Comparison of ENCODE assay signal across 18 mouse cellular contexts in genomic region chr1:138510566-138510965, GRCm38 (mm10).
DNase-seq lines count a peak whose midpoint lies in the region; ATAC-seq lines count a peak whose summit lies in the region.
"Had no signal": no experiment of that assay in that cellular context is flagged by ENCODE, and none has a peak within 500 bp of the region (broad histone marks: within the 10 kb centered on the region; RNA-seq: fewer than 3 reads in every experiment).

No protein-coding gene starts in this region.

- DNase-seq in adrenal gland, adult (ENCODE audit: inconsistent age in 2 of 2, low spot score in 1 of 2) = peak; percentile 39 to 89
- no peak for DNase-seq in adrenal gland, postnatal 4 days (ENCODE audit: low spot score in 2 of 2)
- peak; percentile 18 for DNase-seq in ovary, adult 18-20 months (ENCODE audit: low spot score)
- no peak for DNase-seq in ovary, postnatal 14 days (ENCODE audit: low spot score)
- no peak for DNase-seq in embryo, embryonic 11 days
- DNase-seq in left cerebral cortex, postnatal 36 days (ENCODE audit: low spot score in 2 of 2) = no peak
- no peak for DNase-seq in cerebellum, adult 9-10 months
- DNase-seq: cerebellum, postnatal 36 days; gastrocnemius, postnatal 25 days; right cerebral cortex, adult 18-20 months; thymus, adult 18-20 months had no signal

- ATAC-seq in liver, embryonic 16.5 days (ENCODE audit: low read depth) = peak; percentile 81

- H3K4me1 ChIP-seq in liver, embryonic 16.5 days (ENCODE audit: control insufficient read depth, low read depth, low read length) = no peaks in the 10 kb centered on the region; the same call in 1 of the 2 replicates

- intact Hi-C loops in left cerebral cortex, postnatal 36 days (cut with DNase I) = no loop called here

- no peaks in the 10 kb centered on the region; the same call in 1 of the 2 replicates for H3K36me3 ChIP-seq in liver, embryonic 16.5 days (ENCODE audit: control insufficient read depth, insufficient read depth)
- H3K36me3 ChIP-seq: embryonic facial prominence, embryonic 12.5 days; limb, embryonic 15.5 days; midbrain, embryonic 12.5 days; neural tube, embryonic 15.5 days had no signal

- no peaks in the 10 kb centered on the region for H3K9me3 ChIP-seq in liver, embryonic 16.5 days (replicated peaks; ENCODE audit: control insufficient read depth, low read length)
- H3K9me3 ChIP-seq: embryonic facial prominence, embryonic 12.5 days; heart, embryonic 10.5 days; limb, embryonic 15.5 days; midbrain, embryonic 12.5 days; neural tube, embryonic 15.5 days had no signal

- no peak overlapping the region for H3K4me3 ChIP-seq in liver, embryonic 16.5 days (ENCODE audit: low read depth, low read length)
- H3K4me3 ChIP-seq: embryonic facial prominence, embryonic 12.5 days; heart, embryonic 10.5 days; limb, embryonic 15.5 days; midbrain, embryonic 12.5 days; neural tube, embryonic 15.5 days had no signal

- H3K4me2 ChIP-seq in liver, embryonic 16.5 days (ENCODE audit: low read depth, low read length) = 0 out of 2 replicates have a peak overlapping the region, but pooled peaks have one; percentile 9
- H3K4me2 ChIP-seq: embryonic facial prominence, embryonic 12.5 days; limb, embryonic 15.5 days; midbrain, embryonic 12.5 days; neural tube, embryonic 15.5 days had no signal

- WGBS in liver, embryonic 16.5 days (ENCODE audit: insufficient replicate concordance) = 60% methylated on average over 4 of the region's 4 CpGs

- H3K9ac ChIP-seq in liver, embryonic 16.5 days (ENCODE audit: low read depth, low read length) = no peak overlapping the region
- H3K9ac ChIP-seq: embryonic facial prominence, embryonic 12.5 days; limb, embryonic 15.5 days; midbrain, embryonic 12.5 days; neural tube, embryonic 15.5 days had no signal

- peak overlapping the region; percentile 67 for H3K27ac ChIP-seq in liver, embryonic 16.5 days (ENCODE audit: low read length)
- H3K27ac ChIP-seq: embryonic facial prominence, embryonic 12.5 days; heart, embryonic 10.5 days; limb, embryonic 15.5 days; macrophage; midbrain, embryonic 12.5 days; neural tube, embryonic 15.5 days had no signal

- H3K27me3 ChIP-seq in liver, embryonic 16.5 days (ENCODE audit: control insufficient read depth, insufficient read depth, low read depth, low read length) = no peaks in the 10 kb centered on the region
- H3K27me3 ChIP-seq: embryonic facial prominence, embryonic 12.5 days; limb, embryonic 15.5 days; midbrain, embryonic 12.5 days; neural tube, embryonic 15.5 days had no signal

Comparison
In these comparisons a context has a peak if more than half of its experiments do, and no peak if none do; other contexts are left out.
1. DNase-seq: peak in adrenal gland, adult (2 of 2) and ovary, adult 18-20 months (single experiment); none in adrenal gland, postnatal 4 days (0 of 2), ovary, postnatal 14 days (single experiment), embryo, embryonic 11 days (single experiment), left cerebral cortex, postnatal 36 days (0 of 2) and cerebellum, adult 9-10 months (single experiment).